Mouse (Mus musculus) limb, embryonic 15.5 days (tissue): ENCODE data around the gene Kif26a. TPM values are rescaled to one million over a fixed set of nuclear protein-coding genes. Genes with fewer than 3 reads are reported as not detected.

ENCODE experiments used
- ATAC-seq: fragments of 200-750 bp; cut with Nextera tagmentation; 2 replicates; pipeline ENCODE4 v1.8.0; 2017; ENCODE audit warnings: low read depth, moderate TSS enrichment; ENCODE audit not compliant: insufficient number of reproducible peaks, low FRiP score, low TSS enrichment
- H3K27ac ChIP-seq: fragments of 300-500 bp; sonication (generic); 2 replicates; pipeline ENCODE4 v1.5.1; 2015; ENCODE audit warnings: moderate library complexity, mild to moderate bottlenecking, inconsistent platforms
- H3K27me3 ChIP-seq: fragments of 300-500 bp; sonication (generic); 2 replicates; pipeline ENCODE4 v1.6.1; 2015; ENCODE audit warnings: inconsistent platforms
- H3K36me3 ChIP-seq: fragments of 300-500 bp; sonication (generic); 2 replicates; pipeline ENCODE4 v1.6.1; 2015; ENCODE audit warnings: inconsistent platforms
- H3K4me1 ChIP-seq: fragments of 300-500 bp; sonication (generic); 2 replicates; pipeline ENCODE4 v1.6.1; 2015; ENCODE audit warnings: inconsistent platforms
- H3K4me2 ChIP-seq: fragments of 300-500 bp; sonication (generic); 2 replicates; pipeline ENCODE4 v1.6.1; 2015; ENCODE audit warnings: mild to moderate bottlenecking, inconsistent platforms
- H3K4me3 ChIP-seq: fragments of 300-500 bp; sonication (generic); 2 replicates; pipeline ENCODE4 v1.5.1; 2015; ENCODE audit warnings: mild to moderate bottlenecking, inconsistent platforms
- H3K9ac ChIP-seq: fragments of 300-500 bp; sonication (generic); 2 replicates; pipeline ENCODE4 v1.6.1; 2015; ENCODE audit warnings: inconsistent platforms
- H3K9me3 ChIP-seq: fragments of 300-500 bp; sonication (generic); 2 replicates; pipeline ENCODE4 v1.6.1; 2016; ENCODE audit warnings: inconsistent platforms
- WGBS: fragments of 180-500 bp; shearing (Covaris S2); methylation state at CpG from one replicate; pipeline ENCODE4 v1.1.7; 2015; 5-methylcytosine and 5-hydroxymethylcytosine counted together
- microRNA counts: library from miRNA; unstranded; fragments of <30 nt; microRNA quantifications from one replicate; lab custom pipeline; 2016
- microRNA-seq: library from miRNA; unstranded; fragments of <30 nt; microRNA quantifications from one replicate; pipeline ENCODE4, GENCODE M21; 2016
- polyA plus RNA-seq: library from polyadenylated mRNA; unstranded; fragments of >200 nt; fragmentation: Nextera tagmentation; extraction: Ambion mirVana; gene quantifications from 2 replicates; pipeline ENCODE4 v1.2.1, GENCODE M21; 2015

Kif26a gene
- polyA plus RNA-seq, 1 experiment from 2014 or later: 8.7 TPM

GRCm38 (mm10) chr12:112226656-112227055, 80.6 kb downstream of the Kif26a start:
- no peaks in the 10 kb centered on the region for H3K36me3 ChIP-seq
- no peak overlapping the region for H3K9ac ChIP-seq
- no peak overlapping the region for H3K4me2 ChIP-seq
- peaks cover 8% of the 10 kb centered on the region; the same call in 1 of the 2 replicates for H3K4me1 ChIP-seq
- H3K4me3 ChIP-seq: no peak overlapping the region
- no peak for ATAC-seq
- no peaks in the 10 kb centered on the region for H3K9me3 ChIP-seq
- H3K27me3 ChIP-seq: peaks cover 15% of the 10 kb centered on the region
- no peak overlapping the region for H3K27ac ChIP-seq
- 94% methylated on average over 2 of the region's 2 CpGs for WGBS

- Histone ChIP-seq H3K4me1 (peaks cover 8% of the 10 kb centered on the region), H3K9ac (no peak overlapping the region), H3K36me3 (no peaks in the 10 kb centered on the region), H3K27me3 (no peaks in the 10 kb centered on the region; the same call in none of the 2 replicates), H3K4me3 (no peak overlapping the region), H3K4me2 (no peak overlapping the region), H3K27ac (no peak overlapping the region), H3K9me3 (no peaks in the 10 kb centered on the region)
- 50% methylated on average over 10 of the region's 10 CpGs for WGBS
- no peak for ATAC-seq
Observed at GRCm38 (mm10) chr12:112229084-112229483, 83.1 kb downstream of the Kif26a start.

GRCm38 (mm10) chr12:112230196-112230595, 84.2 kb downstream of the Kif26a start:
- no peaks in the 10 kb centered on the region for H3K36me3 ChIP-seq
- ATAC-seq: no peak
- no peak overlapping the region for H3K4me3 ChIP-seq
- no peak overlapping the region for H3K9ac ChIP-seq
- no peak overlapping the region for H3K4me2 ChIP-seq
- WGBS: 50% methylated on average over 2 of the region's 2 CpGs
- peaks cover 12% of the 10 kb centered on the region for H3K4me1 ChIP-seq
- no peaks in the 10 kb centered on the region for H3K9me3 ChIP-seq
- H3K27me3 ChIP-seq: no peaks in the 10 kb centered on the region; the same call in none of the 2 replicates
- H3K27ac ChIP-seq: no peak overlapping the region

MicroRNAs encoded within 50 kb of the gene (microRNA counts, 519-probe panel; counts per million panel counts)
- microRNA mmu-miR-203 (lab: Ali Mortazavi, UCI): 4,528 counts per million, percentile 97 among the panel's probes with 10 or more counts

Small RNA genes within 50 kb of the gene (microRNA-seq; reads per million reads assigned to microRNA genes)
- gene Mir203 (81,461 reads per million, percentile 100 among the genes with 10 or more reads in this experiment), gene Mir3073a (not detected), gene Mir3073b (not detected)

Other genes starting within 250 kb of the Kif26a start
- 11.8 and 14.9 TPM in 2 replicates for gene Ppp1r13b, start 238.1 kb upstream of the Kif26a start, polyA plus RNA-seq
- gene Atp5mpl, start 179.2 kb upstream of the Kif26a start, polyA plus RNA-seq: 515 and 585 TPM in 2 replicates
- 0.19 and 0.88 TPM in 2 replicates for gene Tdrd9, start 174.6 kb upstream of the Kif26a start, polyA plus RNA-seq
- not detected in 2 replicates for gene Rd3l, start 164.9 kb upstream of the Kif26a start, polyA plus RNA-seq
- 8.0 and 9.2 TPM in 2 replicates for gene Aspg, start 39.5 kb upstream of the Kif26a start, polyA plus RNA-seq